Mouse (Mus musculus): ENCODE measurements at regions not wholly inside any gene's neighbourhood (a gene's known extent, or its start where the extent isn't known, plus 50 kb on each side); places are given as distances from the start of the nearest gene placed in this dataset.
"Not testable (repeated sequence)": the region's sequence is repeated elsewhere in the genome, so short reads cannot be mapped to it uniquely, and the experiment has no call there.

- DNase-seq (ENCODE audit: low spot score in 2 of 2): no peak
Observed at GRCm38 (mm10) chr14:18511094-18511493, 179.4 kb upstream of the Ube2e1 start.

GRCm38 (mm10) chr14:18508359-18508647 is 176.6 kb upstream of the Ube2e1 start:
- no peak for DNase-seq (ENCODE audit: low spot score in 2 of 2)

GRCm38 (mm10) chr14:18507582-18508358 is 176.1 kb upstream of the Ube2e1 start:
- DNase-seq (ENCODE audit: low spot score in 2 of 2): no peak

DNA sequence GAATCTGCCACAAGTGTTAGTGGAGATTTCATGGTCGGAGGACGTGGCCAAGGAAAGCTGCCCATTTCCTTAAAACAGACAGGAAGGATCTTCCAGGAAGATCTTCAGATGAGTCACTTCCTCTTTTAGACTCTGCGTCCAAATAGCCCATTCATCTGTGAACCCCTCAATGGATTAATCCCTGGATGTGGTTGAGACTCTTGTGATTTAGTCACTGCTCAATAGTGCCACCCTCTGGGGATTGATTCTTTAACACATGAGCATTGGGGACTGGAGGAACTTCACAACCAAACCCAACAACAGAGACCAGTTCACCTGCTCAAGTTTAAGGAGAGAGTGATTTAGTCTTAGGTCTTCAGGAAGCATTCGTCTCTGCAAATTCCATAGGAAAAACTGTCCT is 174.5 kb upstream of the Ube2e1 start:
- DNase-seq (ENCODE audit: low spot score in 2 of 2): no peak

- no peak for DNase-seq (ENCODE audit: low spot score in 2 of 2)
Observed at GRCm38 (mm10) chr14:18500249-18500832, 168.7 kb upstream of the Ube2e1 start.

DNA sequence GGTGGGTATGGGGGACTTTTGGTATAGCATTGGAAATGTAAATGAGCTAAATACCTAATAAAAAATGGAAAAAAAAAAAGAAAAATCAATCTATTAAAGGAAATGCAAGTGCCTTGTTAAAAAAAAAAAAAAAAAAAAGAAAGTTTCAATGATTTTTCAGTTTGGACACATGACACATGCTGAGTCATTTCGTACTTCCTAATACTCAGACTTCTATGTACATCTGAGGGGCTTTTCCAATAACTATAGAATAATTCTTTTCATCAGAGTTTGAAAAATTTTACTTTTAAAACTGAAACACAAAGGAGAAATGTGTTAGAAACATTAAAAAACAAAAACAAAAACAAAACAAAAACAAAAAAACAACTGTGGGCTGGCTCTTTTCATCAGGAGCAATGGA is 162.4 kb upstream of the Ube2e1 start:
- DNase-seq (ENCODE audit: low spot score in 2 of 2): no peak

DNA sequence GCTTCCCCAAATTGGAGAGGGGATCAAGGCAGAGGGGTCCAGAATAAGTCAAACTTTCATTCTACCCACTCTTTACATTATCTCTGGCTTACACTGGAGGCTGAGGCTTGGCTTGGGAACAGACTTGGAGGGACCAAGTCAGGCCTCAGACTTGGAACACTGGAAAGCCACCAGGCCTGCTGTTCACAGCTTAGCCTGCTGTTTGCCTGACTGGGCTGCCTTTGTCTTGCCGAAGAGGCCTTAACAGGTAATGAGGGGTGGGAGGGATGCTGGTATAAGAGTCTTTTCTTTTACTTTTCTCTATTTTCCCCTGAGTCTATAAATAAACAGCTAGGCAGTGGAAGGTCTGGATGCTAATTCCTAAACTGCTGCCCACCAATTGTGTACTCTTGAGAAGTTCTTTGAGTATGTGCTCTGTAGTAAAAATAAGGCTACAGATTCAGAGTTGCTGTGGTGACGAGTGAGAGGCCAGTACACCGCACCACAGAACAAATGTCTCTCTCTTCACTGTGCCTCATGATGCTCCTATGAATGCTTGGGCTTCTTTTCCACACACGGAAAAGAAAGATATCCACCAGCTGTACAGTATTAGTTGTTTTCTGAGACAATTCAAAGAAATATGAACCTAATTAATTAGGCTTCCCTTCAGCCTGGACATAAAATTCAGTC is 154.6 kb upstream of the Ube2e1 start:
- DNase-seq (ENCODE audit: low spot score in 2 of 2): no peak

DNA sequence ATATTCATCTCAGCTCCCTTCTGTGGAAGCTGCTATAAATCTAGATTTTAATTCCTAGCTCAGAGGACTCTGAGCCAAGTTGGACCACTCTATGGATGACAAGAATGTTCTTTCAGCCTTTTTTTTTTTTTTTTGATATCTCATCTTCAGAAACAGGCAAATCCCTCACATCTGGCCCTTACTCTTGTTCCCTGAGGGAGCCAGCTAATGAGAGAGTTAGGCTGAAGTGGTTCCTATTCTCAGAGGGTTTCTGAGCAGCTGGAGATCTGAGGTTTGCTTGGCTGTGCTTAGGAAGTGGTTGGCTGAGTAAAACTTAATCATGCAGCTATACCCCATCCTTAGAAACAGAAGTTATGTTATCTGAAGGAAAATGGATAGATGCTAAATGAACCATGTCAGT is 153.9 kb upstream of the Ube2e1 start:
- DNase-seq (ENCODE audit: low spot score in 2 of 2): no peak

DNA sequence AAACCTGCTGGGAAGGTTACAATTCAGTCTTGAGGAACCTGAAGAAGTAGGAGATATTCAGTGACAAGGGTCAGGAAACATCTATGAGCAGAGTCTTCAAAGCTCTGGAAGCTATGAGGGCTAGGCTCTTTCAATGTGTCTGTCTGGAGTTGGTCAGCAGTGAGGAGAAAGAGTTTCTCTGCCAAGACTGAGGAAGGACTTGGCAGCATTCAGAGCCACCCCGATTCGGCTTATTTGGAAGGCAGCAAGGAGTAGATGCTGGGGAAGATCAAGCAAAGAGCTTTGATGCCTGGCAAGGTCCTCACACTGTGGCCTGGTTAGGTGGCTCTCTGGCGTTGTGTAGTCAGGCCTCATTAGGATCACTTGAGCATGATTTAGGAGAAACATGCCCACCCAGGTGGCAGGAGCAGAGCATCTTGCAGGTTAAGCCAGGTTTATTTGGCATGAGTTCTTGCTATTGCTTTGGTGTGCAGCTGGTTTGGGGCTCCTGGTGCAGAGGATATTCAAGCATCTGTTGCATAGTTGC is 145.2 kb upstream of the Ube2e1 start:
- DNase-seq (ENCODE audit: low spot score in 2 of 2): no peak

GRCm38 (mm10) chr14:18468611-18469010 is 137.0 kb upstream of the Ube2e1 start:
- DNase-seq (ENCODE audit: low spot score in 2 of 2): peak; percentile 65 to 73

DNA sequence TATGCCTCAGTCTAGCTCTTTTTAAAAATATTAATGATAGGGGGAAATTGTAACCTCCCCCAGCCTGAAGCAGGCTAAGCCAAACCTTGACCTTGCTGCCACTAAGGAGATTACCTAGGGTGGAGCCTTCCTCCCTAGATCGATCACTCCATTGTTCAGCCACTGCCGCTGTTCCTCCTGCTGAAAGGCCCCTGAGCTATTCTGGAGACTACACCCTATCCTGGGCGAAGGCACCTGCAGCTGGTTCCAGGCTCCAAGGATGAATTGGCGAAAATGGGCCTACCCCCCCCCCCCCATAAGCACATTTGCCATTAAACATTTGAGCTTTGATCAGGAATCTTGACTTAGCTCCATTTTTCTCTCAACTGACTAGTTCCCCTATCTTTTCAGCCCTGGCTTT is 135.2 kb upstream of the Ube2e1 start:
- DNase-seq (ENCODE audit: low spot score in 2 of 2): not testable (repeated sequence)

- not testable (repeated sequence) for DNase-seq (ENCODE audit: low spot score in 2 of 2)
Observed at GRCm38 (mm10) chr14:18464199-18464598, 132.5 kb upstream of the Ube2e1 start.

- DNase-seq (ENCODE audit: low spot score in 2 of 2): no peak
Observed at GRCm38 (mm10) chr14:18463230-18463873, 131.7 kb upstream of the Ube2e1 start.

DNA sequence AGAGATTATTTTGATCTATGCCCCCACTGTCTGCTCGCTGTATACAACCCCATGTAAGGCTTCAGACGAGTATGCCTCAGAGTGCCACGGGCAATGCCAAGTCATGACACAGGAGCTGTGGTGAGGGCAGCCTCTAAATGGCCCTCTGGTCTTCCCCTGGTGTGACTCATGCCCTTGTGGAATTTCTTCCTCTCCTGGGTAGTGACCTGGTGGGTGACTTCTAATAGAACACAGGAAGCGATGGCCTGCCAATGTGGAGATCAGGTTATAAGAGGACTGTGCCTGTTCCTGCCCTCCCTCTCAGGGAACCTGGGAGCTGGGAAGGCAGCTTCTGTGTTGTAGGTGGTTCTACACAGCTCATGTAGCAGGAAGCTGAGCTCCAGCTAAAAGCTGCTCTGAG is 130.7 kb upstream of the Ube2e1 start:
- DNase-seq (ENCODE audit: low spot score in 2 of 2): peak in 1 of 2 experiments; percentile 5

DNA sequence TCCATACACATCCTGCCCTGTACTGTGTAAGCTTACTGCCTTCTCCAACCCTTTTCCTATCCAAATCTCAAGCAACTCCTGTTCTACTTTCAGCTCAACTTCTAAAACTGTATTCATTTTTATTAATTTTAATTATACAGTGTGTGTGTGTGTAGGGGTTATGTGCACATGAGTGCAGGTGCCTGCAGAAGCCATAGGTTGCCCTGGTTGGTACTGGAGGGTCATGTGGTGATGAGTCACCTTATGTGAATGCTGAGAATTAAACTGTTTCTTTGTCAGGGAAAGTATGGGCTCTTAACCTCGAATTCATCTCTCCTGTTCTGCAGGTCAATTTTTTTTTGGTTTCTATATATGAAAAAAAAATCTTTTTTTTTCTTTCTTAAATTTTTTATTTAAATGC is 117.0 kb upstream of the Ube2e1 start:
- no peak for DNase-seq (ENCODE audit: low spot score in 2 of 2)

DNA sequence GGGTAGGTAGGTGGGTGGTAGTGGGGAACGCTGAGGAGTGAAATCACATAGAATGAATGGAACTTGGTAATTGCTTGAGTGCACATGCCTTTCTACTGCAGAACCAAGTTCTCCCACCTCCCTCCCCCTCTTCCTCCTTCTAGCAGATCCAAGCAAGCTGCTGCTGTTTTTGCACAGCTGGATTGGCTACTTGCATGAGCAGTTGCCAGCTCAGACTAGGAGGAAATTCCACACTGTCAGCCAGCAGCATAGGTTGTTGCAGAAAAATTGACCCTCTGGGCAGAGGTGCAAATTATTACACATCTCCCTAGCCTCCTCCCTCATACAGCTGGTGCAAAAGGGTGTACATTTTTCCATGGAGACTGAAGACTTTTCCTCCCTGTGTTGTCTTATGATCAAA is 112.8 kb upstream of the Ube2e1 start:
- DNase-seq (ENCODE audit: low spot score in 2 of 2): no peak

GRCm38 (mm10) chr14:18428968-18429367 is 97.3 kb upstream of the Ube2e1 start:
- DNase-seq (ENCODE audit: low spot score in 2 of 2): not testable (repeated sequence)

DNA sequence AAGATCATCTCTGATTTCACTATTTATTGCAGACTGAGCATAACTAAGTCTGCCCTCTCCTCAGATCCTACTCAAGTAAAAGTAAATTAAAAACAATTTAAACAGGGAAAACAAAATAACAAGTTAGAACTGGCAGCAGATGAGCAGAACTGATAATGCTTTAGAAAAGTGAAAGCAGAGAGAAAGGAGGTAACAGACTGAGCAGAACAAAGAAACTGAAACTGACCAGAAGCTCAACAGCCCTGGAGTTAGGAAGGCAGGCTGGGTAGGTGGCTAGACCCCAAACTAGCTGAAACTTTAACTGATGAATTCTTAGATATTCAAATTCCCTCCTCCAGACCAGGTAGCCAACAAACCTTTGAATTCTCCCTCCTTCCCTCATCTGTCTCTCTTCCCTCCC is 94.2 kb upstream of the Ube2e1 start:
- DNase-seq (ENCODE audit: low spot score in 2 of 2): no peak

GRCm38 (mm10) chr14:18416839-18417238 is 85.2 kb upstream of the Ube2e1 start:
- DNase-seq (ENCODE audit: low spot score in 2 of 2): no peak

GRCm38 (mm10) chr14:18416319-18416718 is 84.7 kb upstream of the Ube2e1 start:
- DNase-seq (ENCODE audit: low spot score in 2 of 2): no peak

DNA sequence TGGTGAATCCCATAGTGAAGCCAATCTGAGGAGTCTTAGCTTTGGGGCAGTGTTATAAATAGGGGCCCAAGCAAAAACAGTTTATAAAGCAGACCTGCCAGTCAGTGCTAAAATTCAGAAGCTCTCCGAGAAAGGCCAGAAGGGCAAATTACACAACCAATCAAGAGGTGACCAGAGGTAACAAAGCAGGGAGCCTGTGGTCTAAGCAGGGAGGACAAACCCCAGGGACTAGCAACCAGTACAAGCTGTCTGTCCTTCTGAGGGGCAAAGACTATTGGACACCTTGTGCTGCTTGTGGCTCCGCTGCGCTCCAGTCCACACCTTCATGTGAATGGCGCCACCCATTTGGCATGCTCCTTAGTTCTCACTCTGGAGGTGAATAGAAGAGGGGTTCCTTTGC is 67.3 kb upstream of the Ube2e1 start:
- DNase-seq (ENCODE audit: low spot score in 2 of 2): no peak

DNA sequence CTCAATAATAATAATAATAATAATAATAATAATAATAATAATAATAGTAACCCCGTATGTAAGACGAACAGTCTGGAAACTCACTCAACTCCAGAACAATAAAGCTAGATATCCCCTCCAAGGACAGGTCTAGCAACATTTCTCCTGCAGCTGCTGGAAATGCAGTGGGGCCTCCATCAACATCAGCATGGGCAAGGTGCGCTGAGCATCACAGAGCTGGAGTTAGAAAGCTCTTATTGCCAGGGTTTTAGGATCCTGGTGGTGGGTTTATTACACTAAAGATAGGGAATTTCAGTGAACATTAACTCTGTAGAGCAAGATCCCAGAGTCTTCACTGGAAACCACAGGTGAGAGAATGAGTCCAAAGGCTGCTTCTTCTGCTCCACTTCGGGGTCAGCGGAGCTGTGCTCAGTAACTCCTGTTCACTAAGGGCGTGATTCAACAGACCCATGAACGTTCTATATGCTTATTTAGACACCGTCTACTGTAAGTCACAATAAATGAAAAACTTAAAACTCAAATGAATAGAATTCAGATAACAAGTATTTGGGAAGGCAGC is 64.6 kb upstream of the Ube2e1 start:
- DNase-seq (ENCODE audit: low spot score in 2 of 2): no peak
